Mouse (Mus musculus) small intestine, adult 2 months (tissue): ENCODE data around the gene Syt13. TPM values are rescaled to one million over a fixed set of nuclear protein-coding genes. Genes with fewer than 3 reads are reported as not detected.

Experiments used
- H3K27ac ChIP-seq: fragments of 200-500 bp; 2 replicates; pipeline ENCODE4 v1.5.1; 2012; ENCODE audit warnings: low read depth, low read length, control low read depth, inconsistent platforms; ENCODE audit not compliant: insufficient read depth
- H3K27me3 ChIP-seq: fragments of 200-500 bp; 2 replicates; pipeline ENCODE4 v1.6.1; 2012; ENCODE audit warnings: mild to moderate bottlenecking, moderate library complexity, low read length, inconsistent platforms; ENCODE audit not compliant: control insufficient read depth, insufficient read depth
- H3K36me3 ChIP-seq: fragments of 200-500 bp; 2 replicates; pipeline ENCODE4 v1.6.1; 2012; ENCODE audit warnings: mild to moderate bottlenecking, low read length, control low read depth, inconsistent platforms; ENCODE audit not compliant: control insufficient read depth, insufficient read depth
- H3K4me1 ChIP-seq: fragments of 200-500 bp; 2 replicates; pipeline ENCODE4 v1.6.1; 2012; ENCODE audit warnings: low read length, inconsistent platforms, mixed read lengths; ENCODE audit not compliant: control insufficient read depth, insufficient read depth, insufficient read length
- H3K4me3 ChIP-seq: fragments of 200-500 bp; 2 replicates; pipeline ENCODE4 v1.5.1; 2012; ENCODE audit warnings: low read depth, mild to moderate bottlenecking, control low read depth, inconsistent platforms, low read length, moderate library complexity
- CTCF ChIP-seq: fragments of 200-500 bp; IDR thresholded peaks from 2 replicates; pipeline ENCODE4 v1.5.1; 2012; ENCODE audit warnings: low read depth, mild to moderate bottlenecking, control low read depth, inconsistent platforms, low read length, moderate library complexity, mixed read lengths; ENCODE audit not compliant: insufficient replicate concordance, insufficient read length; ENCODE audit errors: extremely low read depth
- POLR2A ChIP-seq: fragments of 200-500 bp; IDR thresholded peaks from 2 replicates; pipeline ENCODE4 v1.6.1; 2012; ENCODE audit warnings: low read depth, mild to moderate bottlenecking, control low read depth, inconsistent platforms, low read length, moderate library complexity
- WGBS: fragments of 180-500 bp; shearing (Covaris S2); methylation state at CpG from one replicate; pipeline ENCODE4 v1.1.7; 2018; 5-methylcytosine and 5-hydroxymethylcytosine counted together
- polyA plus RNA-seq: library from polyadenylated mRNA; depleted of rRNA; stranded (reverse); fragments of >200 nt; gene quantifications from 2 replicates; pipeline ENCODE4 v1.2.3, GENCODE M21; 2012; rRNA removed

Syt13 gene
- polyA plus RNA-seq: 2.1 and 3.7 TPM in 2 replicates

- H3K27ac ChIP-seq: no peak within 1 kb of the TSS
- peak within 1 kb of the TSS; percentile 48 for H3K4me3 ChIP-seq
- H3K4me1 ChIP-seq: no peaks in the 10 kb centered on the region; the same call in 1 of the 2 replicates
- no peak for TF ChIP-seq CTCF
- no peak for TF ChIP-seq POLR2A
- H3K27me3 ChIP-seq: peaks cover 11% of the 10 kb centered on the region
- no peaks in the 10 kb centered on the region for H3K36me3 ChIP-seq
- 1% methylated on average over 38 of the region's 38 CpGs for WGBS
Observed at GRCm38 (mm10) chr2:92914933-92915553, at the start of gene Syt13. Gene Syt13 (plus strand): TSS chr2:92915098.

- Histone ChIP-seq H3K4me3 (no peak overlapping the region), H3K27ac (no peak overlapping the region), H3K27me3 (no peaks in the 10 kb centered on the region; the same call in none of the 2 replicates), H3K36me3 (no peaks in the 10 kb centered on the region), H3K4me1 (no peaks in the 10 kb centered on the region)
- WGBS: 22% methylated on average over 2 of the region's 2 CpGs
- TF ChIP-seq CTCF (no peak), POLR2A (no peak)
Observed at GRCm38 (mm10) chr2:92866616-92867015, 48.3 kb upstream of the Syt13 start.

- Histone ChIP-seq H3K4me1 (no peaks in the 10 kb centered on the region), H3K4me3 (no peak overlapping the region), H3K36me3 (no peaks in the 10 kb centered on the region), H3K27me3 (no peaks in the 10 kb centered on the region; the same call in none of the 2 replicates), H3K27ac (no peak overlapping the region)
- TF ChIP-seq POLR2A: no peak
- no peak for TF ChIP-seq CTCF
- 25% methylated on average over 10 of the region's 10 CpGs for WGBS
Observed at GRCm38 (mm10) chr2:92870139-92870836, 44.6 kb upstream of the Syt13 start.

GRCm38 (mm10) chr2:92871093-92871686 lies 43.7 kb upstream of the Syt13 start:
- 60% methylated on average over 7 of the region's 7 CpGs for WGBS
- no peaks in the 10 kb centered on the region for H3K36me3 ChIP-seq
- no peak overlapping the region for H3K27ac ChIP-seq
- no peak overlapping the region for H3K4me3 ChIP-seq
- no peaks in the 10 kb centered on the region; the same call in none of the 2 replicates for H3K27me3 ChIP-seq
- no peak for TF ChIP-seq CTCF
- TF ChIP-seq POLR2A: no peak
- no peaks in the 10 kb centered on the region for H3K4me1 ChIP-seq

GRCm38 (mm10) chr2:92872652-92873051 lies 42.2 kb upstream of the Syt13 start:
- Histone ChIP-seq H3K27ac (no peak overlapping the region), H3K27me3 (no peaks in the 10 kb centered on the region; the same call in 1 of the 2 replicates), H3K4me3 (no peak overlapping the region), H3K4me1 (no peaks in the 10 kb centered on the region), H3K36me3 (no peaks in the 10 kb centered on the region)
- 73% methylated on average over 4 of the region's 4 CpGs for WGBS
- TF ChIP-seq CTCF (no peak), POLR2A (no peak)

GRCm38 (mm10) chr2:92874592-92874991 lies 40.3 kb upstream of the Syt13 start:
- 29% methylated on average over 1 of the region's 1 CpGs for WGBS
- no peak overlapping the region for H3K4me3 ChIP-seq

GRCm38 (mm10) chr2:92877488-92877887 lies 37.4 kb upstream of the Syt13 start:
- Histone ChIP-seq H3K36me3 (no peaks in the 10 kb centered on the region), H3K4me1 (no peaks in the 10 kb centered on the region), H3K27me3 (no peaks in the 10 kb centered on the region), H3K27ac (no peak overlapping the region), H3K4me3 (no peak overlapping the region)
- TF ChIP-seq CTCF: no peak
- TF ChIP-seq POLR2A: no peak
- WGBS: 72% methylated on average over 3 of the region's 3 CpGs

More at GRCm38 (mm10) chr2:92874592-92874991, 40.3 kb upstream of the Syt13 start:
- TF ChIP-seq POLR2A (no peak), CTCF (no peak)
- Histone ChIP-seq H3K4me1 (no peaks in the 10 kb centered on the region), H3K27me3 (no peaks in the 10 kb centered on the region; the same call in 1 of the 2 replicates), H3K27ac (no peak overlapping the region), H3K36me3 (no peaks in the 10 kb centered on the region)
